Mouse (Mus musculus): ENCODE data around the gene Tra2a. TPM values are rescaled to one million over a fixed set of nuclear protein-coding genes. Genes with fewer than 3 reads are reported as not detected.

Gene Tra2a
- polyA plus RNA-seq, 1 experiment from 2014 or later, result 45.3 TPM

DNA sequence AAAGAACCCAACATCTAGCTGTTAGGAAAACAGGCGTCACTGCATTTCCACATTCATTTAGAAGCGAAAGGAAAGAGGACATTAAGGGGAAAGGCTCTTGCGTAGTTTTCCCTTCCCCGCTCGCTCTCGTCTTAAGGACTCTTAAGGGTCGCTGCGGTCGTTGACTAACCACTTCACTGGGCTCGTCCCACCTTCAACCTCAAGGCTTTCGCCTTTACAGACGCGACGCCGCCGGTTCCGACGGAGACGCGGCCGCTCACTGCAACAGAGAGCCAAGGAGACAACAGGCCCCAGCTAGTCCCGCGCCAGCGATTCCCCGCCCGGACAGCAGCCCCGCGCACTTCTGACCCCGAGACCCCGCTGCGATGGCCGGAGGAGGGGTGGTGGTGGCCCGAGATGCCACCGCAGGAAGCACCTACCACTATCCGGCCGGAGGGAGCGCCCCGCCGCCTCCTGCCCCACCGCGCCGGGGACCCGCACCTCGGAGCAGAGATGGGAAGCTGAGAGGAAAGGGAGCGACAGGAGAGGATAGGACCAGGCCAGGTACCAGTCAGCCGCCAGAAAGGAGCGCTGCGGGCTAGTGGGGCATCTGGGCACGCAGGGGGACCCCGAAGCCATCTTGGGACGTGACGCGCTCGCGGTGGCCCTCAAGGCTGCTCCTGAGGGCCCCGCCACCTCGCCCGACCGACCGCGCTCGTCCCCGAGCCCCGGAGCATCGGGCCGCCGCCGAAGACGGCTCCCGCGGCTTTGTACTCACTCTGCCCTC lies 569 bp downstream of the Tra2a start:
- TF ChIP-seq EP300 (IDR thresholded peaks at IDR 0.05) (peak; percentile 57), CTCF (IDR thresholded peaks at IDR 0.05) (no peak)
- 2% methylated on average over 67 of the region's 71 CpGs for WGBS
- Histone ChIP-seq H3K36me3 (ENCODE audit: insufficient read depth, low read length) (no peaks in the 10 kb centered on the region), H3K9me3 (ENCODE audit: low read length) (no peaks in the 10 kb centered on the region), H3K9ac (replicated peaks; ENCODE audit: low read depth) (peak overlapping the region; percentile 98), H3K4me1 (ENCODE audit: insufficient read depth, low read depth, low read length) (peaks cover 6% of the 10 kb centered on the region; the same call in 1 of the 2 replicates), H3K27ac (ENCODE audit: low read length) (peak overlapping the region; percentile 100), H3K4me2 (replicated peaks; ENCODE audit: low read depth, low read length) (peak overlapping the region; percentile 58), H3K27me3 (replicated peaks; ENCODE audit: insufficient read depth, low read length) (no peaks in the 10 kb centered on the region), H3K4me3 (ENCODE audit: low read depth, low read length) (peak overlapping the region; percentile 92)
- peak; percentile 75 for ATAC-seq
- peak; percentile 93 for DNase-seq (ENCODE audit: low spot score)

DNA sequence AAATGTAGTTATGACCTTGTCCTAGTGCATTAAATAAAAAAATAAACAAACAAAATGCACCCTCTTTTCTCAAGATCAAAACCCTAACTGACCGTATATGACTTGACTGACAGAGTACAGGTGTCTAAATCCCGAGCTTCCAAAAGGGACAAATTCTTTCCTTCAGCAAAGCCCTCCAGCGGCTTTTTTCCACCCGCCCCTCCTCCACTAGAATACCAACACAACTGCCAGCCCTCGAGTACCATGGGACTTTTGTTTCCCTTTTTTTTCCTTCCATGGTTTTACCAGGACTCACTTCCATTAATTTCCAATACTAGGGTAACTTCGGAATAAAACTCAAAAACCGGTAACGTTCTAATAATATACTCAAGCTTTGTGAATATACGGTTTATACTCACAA lies 1.4 kb downstream of the Tra2a start:
- under 1% methylated on average over 9 of the region's 9 CpGs for WGBS
- Histone ChIP-seq H3K9ac (replicated peaks; ENCODE audit: low read depth) (peak overlapping the region; percentile 98), H3K9me3 (ENCODE audit: low read length) (no peaks in the 10 kb centered on the region), H3K4me1 (ENCODE audit: insufficient read depth, low read depth, low read length) (peaks cover 6% of the 10 kb centered on the region; the same call in 1 of the 2 replicates), H3K36me3 (ENCODE audit: insufficient read depth, low read length) (no peaks in the 10 kb centered on the region), H3K27ac (ENCODE audit: low read length) (peak overlapping the region; percentile 100), H3K4me3 (ENCODE audit: low read depth, low read length) (peak overlapping the region; percentile 92), H3K27me3 (replicated peaks; ENCODE audit: insufficient read depth, low read length) (no peaks in the 10 kb centered on the region), H3K4me2 (replicated peaks; ENCODE audit: low read depth, low read length) (peak overlapping the region; percentile 58)
- TF ChIP-seq CTCF (IDR thresholded peaks at IDR 0.05) (no peak), EP300 (IDR thresholded peaks at IDR 0.05) (no peak)
- DNase-seq (ENCODE audit: low spot score) (peak; percentile 61), ATAC-seq (no peak)

DNA sequence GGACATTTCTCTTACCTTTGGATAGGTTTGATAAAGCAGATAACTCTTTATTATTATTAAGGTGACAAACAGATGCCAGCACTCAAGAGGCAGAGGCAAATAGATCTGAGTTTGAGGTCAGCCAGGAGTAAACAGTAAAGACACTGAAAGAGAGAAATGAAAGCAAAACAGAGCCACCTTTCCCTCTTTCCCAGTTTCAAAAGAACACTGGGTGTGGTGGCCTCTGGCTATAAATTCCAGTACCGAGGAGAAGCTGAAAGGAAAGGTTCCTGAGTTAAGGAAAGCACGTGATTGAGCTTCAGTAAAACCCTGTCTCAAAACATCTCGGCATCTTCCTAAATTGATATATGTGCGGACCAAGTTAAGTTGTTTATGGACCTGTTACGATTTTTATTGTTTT lies 4.1 kb downstream of the Tra2a start:
- ATAC-seq (no peak), DNase-seq (ENCODE audit: low spot score) (peak; percentile 11)
- TF ChIP-seq CTCF (IDR thresholded peaks at IDR 0.05), result no peak
- TF ChIP-seq EP300 (IDR thresholded peaks at IDR 0.05), result no peak
- Histone ChIP-seq H3K27me3 (replicated peaks; ENCODE audit: insufficient read depth, low read length) (no peaks in the 10 kb centered on the region), H3K27ac (ENCODE audit: low read length) (no peak overlapping the region), H3K36me3 (ENCODE audit: insufficient read depth, low read length) (no peaks in the 10 kb centered on the region), H3K4me2 (replicated peaks; ENCODE audit: low read depth, low read length) (no peak overlapping the region), H3K4me3 (ENCODE audit: low read depth, low read length) (no peak overlapping the region), H3K4me1 (ENCODE audit: insufficient read depth, low read depth, low read length) (peaks cover 6% of the 10 kb centered on the region; the same call in 1 of the 2 replicates), H3K9ac (replicated peaks; ENCODE audit: low read depth) (no peak overlapping the region), H3K9me3 (ENCODE audit: low read length) (no peaks in the 10 kb centered on the region)
- WGBS, result 44% methylated on average over 5 of the region's 5 CpGs

DNA sequence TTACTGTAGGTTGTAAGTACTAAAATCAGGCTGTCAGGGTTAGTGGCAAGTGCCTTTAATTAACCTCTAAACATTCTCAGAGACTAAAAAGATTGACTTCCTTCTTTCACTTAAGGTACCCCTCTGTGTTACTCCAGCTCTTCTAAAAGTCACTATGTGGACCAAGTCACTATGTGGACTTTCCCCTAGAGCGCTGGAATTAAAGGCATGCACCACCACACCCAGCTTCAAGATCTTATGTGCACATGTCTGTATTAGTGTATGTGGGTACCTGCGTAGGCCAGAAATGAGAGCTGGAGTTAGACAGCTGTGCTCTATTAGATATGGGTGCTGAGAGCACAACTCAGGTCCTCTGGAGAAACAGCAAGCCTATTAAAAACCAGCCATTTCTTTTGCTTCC lies 6.0 kb downstream of the Tra2a start:
- Histone ChIP-seq H3K9me3 (ENCODE audit: low read length) (no peaks in the 10 kb centered on the region), H3K4me2 (replicated peaks; ENCODE audit: low read depth, low read length) (no peak overlapping the region), H3K27me3 (replicated peaks; ENCODE audit: insufficient read depth, low read length) (no peaks in the 10 kb centered on the region), H3K27ac (ENCODE audit: low read length) (peak overlapping the region; percentile 39), H3K4me3 (ENCODE audit: low read depth, low read length) (no peak overlapping the region), H3K9ac (replicated peaks; ENCODE audit: low read depth) (no peak overlapping the region), H3K36me3 (ENCODE audit: insufficient read depth, low read length) (no peaks in the 10 kb centered on the region), H3K4me1 (ENCODE audit: insufficient read depth, low read depth, low read length) (peaks cover 6% of the 10 kb centered on the region; the same call in 1 of the 2 replicates)
- TF ChIP-seq EP300 (IDR thresholded peaks at IDR 0.05) (peak; percentile 53), CTCF (IDR thresholded peaks at IDR 0.05) (no peak)
- DNase-seq (ENCODE audit: low spot score) (peak; percentile 36), ATAC-seq (peak; percentile 83)
- 71% methylated on average over 2 of the region's 2 CpGs for WGBS

DNA sequence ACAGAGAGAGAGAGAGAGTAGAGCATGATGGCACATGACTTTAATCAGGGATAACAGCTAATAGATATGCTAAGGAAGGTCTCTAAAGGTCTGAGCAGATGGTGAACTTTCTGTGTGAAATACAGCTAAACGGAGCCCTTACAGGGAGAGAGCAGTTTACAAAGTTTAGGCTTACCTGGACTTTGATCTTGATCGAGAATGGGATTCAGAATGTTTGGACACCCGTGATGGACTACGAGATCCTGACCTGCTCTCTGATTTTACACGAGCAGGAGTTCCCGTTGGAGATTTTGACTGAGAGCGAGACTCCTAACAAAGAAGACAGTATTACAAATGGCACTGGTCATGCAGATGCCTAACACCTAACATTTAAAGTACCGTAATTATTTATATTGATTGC lies 11.6 kb downstream of the Tra2a start:
- H3K4me3 ChIP-seq (ENCODE audit: low read depth, low read length), result no peak overlapping the region
- no peak for DNase-seq (ENCODE audit: low spot score)
- no peak for TF ChIP-seq CTCF (IDR thresholded peaks at IDR 0.05)
- no peak for TF ChIP-seq EP300 (IDR thresholded peaks at IDR 0.05)
- H3K27me3 ChIP-seq (replicated peaks; ENCODE audit: insufficient read depth, low read length), result no peaks in the 10 kb centered on the region
- no peak overlapping the region for H3K4me2 ChIP-seq (replicated peaks; ENCODE audit: low read depth, low read length)
- no peak overlapping the region for H3K9ac ChIP-seq (replicated peaks; ENCODE audit: low read depth)
- H3K27ac ChIP-seq (ENCODE audit: low read length), result no peak overlapping the region
- no peaks in the 10 kb centered on the region for H3K4me1 ChIP-seq (ENCODE audit: insufficient read depth, low read depth, low read length)
- H3K36me3 ChIP-seq (ENCODE audit: insufficient read depth, low read length), result peaks cover 24% of the 10 kb centered on the region
- H3K9me3 ChIP-seq (ENCODE audit: low read length), result no peaks in the 10 kb centered on the region
- 83% methylated on average over 8 of the region's 8 CpGs for WGBS
- no peak for ATAC-seq

DNA sequence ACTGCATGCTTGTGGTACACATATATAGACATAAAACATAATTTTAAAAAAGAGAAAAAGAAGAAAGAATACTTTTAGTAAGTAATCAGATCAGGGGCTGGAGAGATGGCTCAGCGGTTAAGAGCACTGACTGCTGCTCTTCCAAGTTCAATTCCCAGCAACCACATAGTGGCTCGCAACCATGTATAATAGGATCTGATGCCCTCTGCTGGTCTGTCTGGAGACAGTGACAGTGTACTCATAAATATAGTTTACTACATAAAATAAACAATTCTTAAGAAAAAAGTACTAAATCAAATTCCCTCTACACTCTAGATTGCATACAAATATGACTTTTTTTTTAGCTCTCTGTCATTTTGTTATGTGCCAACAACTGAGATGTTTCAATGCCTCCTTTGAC lies 12.6 kb downstream of the Tra2a start:
- H3K36me3 ChIP-seq (ENCODE audit: insufficient read depth, low read length), result peaks cover 30% of the 10 kb centered on the region
- no peak overlapping the region for H3K4me3 ChIP-seq (ENCODE audit: low read depth, low read length)
- no peak overlapping the region for H3K4me2 ChIP-seq (replicated peaks; ENCODE audit: low read depth, low read length)
- 92% methylated on average over 2 of the region's 2 CpGs for WGBS
- H3K27ac ChIP-seq (ENCODE audit: low read length), result no peak overlapping the region
- no peak overlapping the region for H3K9ac ChIP-seq (replicated peaks; ENCODE audit: low read depth)
- no peak for ATAC-seq
- H3K4me1 ChIP-seq (ENCODE audit: insufficient read depth, low read depth, low read length), result no peaks in the 10 kb centered on the region
- no peak for DNase-seq (ENCODE audit: low spot score)
- H3K9me3 ChIP-seq (ENCODE audit: low read length), result no peaks in the 10 kb centered on the region
- TF ChIP-seq EP300 (IDR thresholded peaks at IDR 0.05) (no peak), CTCF (IDR thresholded peaks at IDR 0.05) (peak; percentile 26)
- no peaks in the 10 kb centered on the region for H3K27me3 ChIP-seq (replicated peaks; ENCODE audit: insufficient read depth, low read length)
